Mouse (Mus musculus) forebrain, postnatal 0 days (tissue): ENCODE results near the gene Ccnb1. TPM values are rescaled to one million over a fixed set of nuclear protein-coding genes. Genes with fewer than 3 reads are reported as not detected.

ENCODE experiments used
- ATAC-seq: fragments of 200-750 bp; cut with Nextera tagmentation; 2 replicates; pipeline ENCODE4 v1.8.0; 2017; ENCODE audit warnings: mild to moderate bottlenecking, moderate library complexity
- DNase-seq: peaks from one replicate; pipeline ENCODE4 v3.0.0-alpha.2; 2015
- H3K27ac ChIP-seq: fragments of 300-500 bp; sonication (generic); 2 replicates; pipeline ENCODE4 v1.5.1; 2014; ENCODE audit warnings: low read depth, mild to moderate bottlenecking, antibody characterized with exemption, low read length, moderate library complexity, mixed read lengths
- H3K27me3 ChIP-seq: fragments of 300-500 bp; sonication (generic); 2 replicates; pipeline ENCODE4 v1.6.1; 2014; ENCODE audit warnings: mild to moderate bottlenecking, low read length, mixed read lengths; ENCODE audit not compliant: insufficient read depth
- H3K36me3 ChIP-seq: fragments of 300-500 bp; sonication (generic); 2 replicates; pipeline ENCODE4 v1.6.1; 2014; ENCODE audit warnings: mild to moderate bottlenecking, moderate library complexity; ENCODE audit not compliant: insufficient read depth
- H3K4me1 ChIP-seq: fragments of 300-500 bp; sonication (generic); 2 replicates; pipeline ENCODE4 v1.6.1; 2014; ENCODE audit warnings: antibody characterized with exemption; ENCODE audit not compliant: insufficient read depth
- H3K4me2 ChIP-seq: fragments of 300-500 bp; sonication (generic); 2 replicates; pipeline ENCODE4 v1.6.1; 2014; ENCODE audit warnings: low read depth, mild to moderate bottlenecking, moderate library complexity
- H3K4me3 ChIP-seq: fragments of 300-500 bp; sonication (generic); 2 replicates; pipeline ENCODE4 v1.5.1; 2014; ENCODE audit warnings: low read depth, low read length, mixed read lengths
- H3K9ac ChIP-seq: fragments of 300-500 bp; sonication (generic); 2 replicates; pipeline ENCODE4 v1.6.1; 2014; ENCODE audit warnings: mild to moderate bottlenecking
- H3K9me3 ChIP-seq: fragments of 300-500 bp; sonication (generic); 2 replicates; pipeline ENCODE4 v1.6.1; 2016; ENCODE audit warnings: low read length
- CTCF ChIP-seq: sonication (generic); IDR thresholded peaks from 2 replicates; pipeline ENCODE4 v1.5.1; 2016; ENCODE audit warnings: antibody characterized with exemption, control low read depth, low read depth
- WGBS: fragments of 180-500 bp; shearing (Covaris S2); extraction: QIAGEN DNeasy Blood & Tissue Kit; methylation state at CpG from one replicate; pipeline ENCODE4 v1.1.7; 2014; 5-methylcytosine and 5-hydroxymethylcytosine counted together
- polyA plus RNA-seq: library from polyadenylated mRNA; unstranded; fragments of >200 nt; fragmentation: Nextera tagmentation; extraction: Ambion mirVana; gene quantifications from 2 replicates; pipeline ENCODE4 v1.2.1, GENCODE M21; 2015
- total RNA-seq: library from RNA; depleted of rRNA; stranded (reverse); fragments of >200 nt; gene quantifications from 2 replicates; pipeline ENCODE4 v1.2.3, GENCODE M21; 2014; rRNA removed

Gene Ccnb1
- total RNA-seq = 16.5 and 17.1 TPM in 2 replicates
- polyA plus RNA-seq = 22.8 and 26.2 TPM in 2 replicates

DNA sequence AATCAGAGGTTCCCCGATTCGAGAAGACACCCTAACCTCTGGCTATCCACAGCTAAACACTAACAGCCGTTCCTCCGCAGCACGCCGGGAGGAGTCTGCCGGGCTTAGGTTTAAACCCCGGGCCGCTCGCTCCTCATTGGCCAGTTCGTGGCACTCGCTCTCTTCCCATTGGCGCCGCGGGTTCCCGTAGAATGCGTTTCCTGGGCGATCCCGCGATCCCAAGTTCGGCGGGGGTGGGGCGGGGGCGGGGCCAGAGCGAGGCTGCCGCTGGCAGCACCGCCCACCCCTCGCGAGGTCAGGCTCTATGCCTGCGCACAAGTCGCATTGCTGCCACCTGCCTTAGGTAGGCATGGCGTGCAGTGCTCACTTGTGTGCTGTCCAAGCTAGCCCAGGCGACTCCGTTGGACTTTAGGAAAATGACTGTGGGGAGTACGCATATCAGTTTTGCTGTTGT is at the start of gene Ccnb1:
Gene Ccnb1 (minus strand): TSS at position 157 of the 454 bp plus-strand sequence.
- Histone ChIP-seq H3K36me3 (no peaks in the 10 kb centered on the region), H3K27me3 (no peaks in the 10 kb centered on the region), H3K27ac (no peak within 1 kb of the TSS), H3K9me3 (no peaks in the 10 kb centered on the region), H3K4me2 (peak within 1 kb of the TSS; percentile 100), H3K9ac (peak within 1 kb of the TSS; percentile 51), H3K4me1 (no peaks in the 10 kb centered on the region), H3K4me3 (peak within 1 kb of the TSS; percentile 59)
- ATAC-seq = peak; percentile 100
- WGBS = under 1% methylated on average over 35 of the region's 35 CpGs
- DNase-seq = peak; percentile 96
- peak; percentile 49 for TF ChIP-seq CTCF

DNA sequence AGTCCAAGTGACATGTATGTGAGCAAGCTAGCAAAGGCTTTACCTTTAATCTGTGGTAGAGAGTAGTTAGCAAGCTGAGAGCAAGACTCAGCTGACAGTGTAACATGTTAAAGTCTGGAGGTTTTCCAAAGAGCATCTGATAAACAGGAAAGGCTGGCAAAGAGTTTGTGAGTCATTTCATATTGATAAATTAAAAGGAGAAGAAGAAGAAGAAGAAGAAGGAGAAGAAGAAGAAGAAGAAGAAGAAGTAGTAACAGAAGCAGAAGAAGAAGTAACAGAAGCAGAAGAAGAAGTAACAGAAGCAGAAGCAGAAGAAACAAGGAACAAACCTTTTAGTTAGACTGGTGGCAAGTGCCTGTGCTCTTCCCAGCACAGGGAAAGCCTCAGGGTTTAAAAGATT is 48.4 kb upstream of the Ccnb1 start:
- no peak for TF ChIP-seq CTCF

GRCm38 (mm10) chr13:100833640-100834002 is 47.3 kb upstream of the Ccnb1 start:
- Histone ChIP-seq H3K4me2 (peak overlapping the region; percentile 37), H3K4me1 (peaks cover 11% of the 10 kb centered on the region), H3K36me3 (no peaks in the 10 kb centered on the region), H3K9me3 (no peaks in the 10 kb centered on the region), H3K27me3 (no peaks in the 10 kb centered on the region), H3K27ac (no peak overlapping the region), H3K4me3 (peak overlapping the region; percentile 87), H3K9ac (peak overlapping the region; percentile 88; the same call in 1 of the 2 replicates)
- TF ChIP-seq CTCF = no peak
- DNase-seq = no peak
- no peak for ATAC-seq
- 48% methylated on average over 6 of the region's 6 CpGs for WGBS

More for the DNA sequence above, 48.4 kb upstream of the Ccnb1 start:
- H3K4me1 ChIP-seq = peaks cover 11% of the 10 kb centered on the region
- ATAC-seq = no peak
- no peak for DNase-seq
- no peak overlapping the region for H3K4me2 ChIP-seq
- H3K36me3 ChIP-seq = no peaks in the 10 kb centered on the region
- no peaks in the 10 kb centered on the region for H3K9me3 ChIP-seq
- no peaks in the 10 kb centered on the region for H3K27me3 ChIP-seq
- H3K4me3 ChIP-seq = no peak overlapping the region
- H3K9ac ChIP-seq = no peak overlapping the region
- no peak overlapping the region for H3K27ac ChIP-seq

GRCm38 (mm10) chr13:100832741-100833639 is 46.6 kb upstream of the Ccnb1 start, which contains the start of gene Slc30a5:
Slc30a5 (minus strand) TSS chr13:100833427.
- ATAC-seq (peak; percentile 98), DNase-seq (peak; percentile 100)
- H3K9me3 ChIP-seq = no peaks in the 10 kb centered on the region
- peak within 1 kb of the TSS; percentile 64 for H3K4me2 ChIP-seq
- peak within 1 kb of the TSS; percentile 88 for H3K9ac ChIP-seq
- peaks cover 11% of the 10 kb centered on the region for H3K4me1 ChIP-seq
- no peaks in the 10 kb centered on the region for H3K36me3 ChIP-seq
- peak within 1 kb of the TSS; percentile 88 for H3K27ac ChIP-seq
- 2% methylated on average over 94 of the region's 94 CpGs for WGBS
- H3K4me3 ChIP-seq = peak within 1 kb of the TSS; percentile 87
- no peaks in the 10 kb centered on the region for H3K27me3 ChIP-seq
- peak; percentile 88 for TF ChIP-seq CTCF

- 0 out of 2 replicates have a peak overlapping the region, but pooled peaks have one; percentile 88 for H3K27ac ChIP-seq
- no peak for ATAC-seq
- H3K36me3 ChIP-seq = 0 out of 2 replicates have a peak, but pooled peaks cover 2% of the 10 kb centered on the region
- peaks cover 11% of the 10 kb centered on the region for H3K4me1 ChIP-seq
- H3K4me3 ChIP-seq = peak overlapping the region; percentile 87
- 6% methylated on average over 8 of the region's 8 CpGs for WGBS
- H3K4me2 ChIP-seq = peak overlapping the region; percentile 64
- no peak for DNase-seq
- no peaks in the 10 kb centered on the region for H3K9me3 ChIP-seq
- H3K27me3 ChIP-seq = no peaks in the 10 kb centered on the region
- no peak for TF ChIP-seq CTCF
- peak overlapping the region; percentile 88 for H3K9ac ChIP-seq
Measured at GRCm38 (mm10) chr13:100832188-100832587, 45.8 kb upstream of the Ccnb1 start.

GRCm38 (mm10) chr13:100831123-100831522 is 44.8 kb upstream of the Ccnb1 start:
- no peak overlapping the region for H3K9ac ChIP-seq
- 88% methylated on average over 6 of the region's 6 CpGs for WGBS
- H3K4me3 ChIP-seq = no peak overlapping the region
- H3K27me3 ChIP-seq = no peaks in the 10 kb centered on the region
- TF ChIP-seq CTCF = no peak
- no peak for ATAC-seq
- H3K4me1 ChIP-seq = peaks cover 11% of the 10 kb centered on the region
- DNase-seq = no peak
- H3K27ac ChIP-seq = no peak overlapping the region
- peak overlapping the region; percentile 64; the same call in 1 of the 2 replicates for H3K4me2 ChIP-seq
- no peaks in the 10 kb centered on the region for H3K9me3 ChIP-seq
- H3K36me3 ChIP-seq = peaks cover 8% of the 10 kb centered on the region
